Mouse (Mus musculus) ES-E14 (cell line): ENCODE measurements around the gene Trex2.

Experiments used
- CHD2 ChIP-seq: IDR thresholded peaks from 2 replicates; pipeline ENCODE4 v1.6.1; 2014; ENCODE audit warnings: mild to moderate bottlenecking, low read depth, low read length, inconsistent platforms
- HCFC1 ChIP-seq: IDR thresholded peaks from 2 replicates; pipeline ENCODE4 v1.6.1; 2012; ENCODE audit warnings: low read length, inconsistent platforms, borderline replicate concordance; ENCODE audit not compliant: insufficient read depth
- MAFK ChIP-seq: IDR thresholded peaks from 2 replicates; pipeline ENCODE4 v1.6.1; 2014; ENCODE audit warnings: mild to moderate bottlenecking, low read depth, low read length, inconsistent platforms; ENCODE audit not compliant: insufficient read depth
- ZC3H11A ChIP-seq: IDR thresholded peaks from 2 replicates; pipeline ENCODE4 v1.6.1; 2012; ENCODE audit warnings: low read depth, mild to moderate bottlenecking, inconsistent platforms, low read length, borderline replicate concordance
- ZNF384 ChIP-seq: IDR thresholded peaks from 2 replicates; pipeline ENCODE4 v1.6.1; 2012; ENCODE audit warnings: low read depth, low read length, inconsistent platforms

GRCm38 (mm10) chrX:73476621-73477020, 41.5 kb upstream of the Trex2 start:
- TF ChIP-seq MAFK = no peak
- no peak for TF ChIP-seq CHD2
- TF ChIP-seq HCFC1 = no peak
- no peak for TF ChIP-seq ZNF384
- no peak for TF ChIP-seq ZC3H11A
